Mouse (Mus musculus) MEL (cell line): Measurements from ENCODE around the gene Socs1. TPM values are rescaled to one million over a fixed set of nuclear protein-coding genes. Genes with fewer than 3 reads are reported as not detected.
"Not testable (repeated sequence)": the region's sequence is repeated elsewhere in the genome, so short reads cannot be mapped to it uniquely, and the experiment has no call there.

ENCODE experiments used
- DNase-seq: peaks from one replicate; pipeline ENCODE4 v3.0.0; 2011; ENCODE audit warnings: low read depth, low spot score
- H3K27ac ChIP-seq: 2 replicates; pipeline ENCODE4 v1.5.1; 2012; ENCODE audit warnings: low read depth, mild to moderate bottlenecking, control low read depth, low read length, moderate library complexity; ENCODE audit not compliant: control insufficient read depth
- H3K27me3 ChIP-seq, 2 experiments: fragments of 150-350 bp in 1 of 2; sonication (generic) in 1 of 2; 2 replicates each; pipeline ENCODE4 v1.6.1; 2012; ENCODE audit warnings: low read length in 2 of 2, mild to moderate bottlenecking in 2 of 2, improper control_type of control experiment in 1 of 2, moderate library complexity in 1 of 2; ENCODE audit not compliant: insufficient read depth in 2 of 2, control insufficient read depth in 1 of 2
- H3K36me3 ChIP-seq, 2 experiments: 2 replicates each; pipeline ENCODE4 v1.6.1; 2012 to 2014; ENCODE audit warnings: low read length in 2 of 2, improper control_type of control experiment in 1 of 2, inconsistent platforms in 1 of 2, mild to moderate bottlenecking in 1 of 2; ENCODE audit not compliant: insufficient read depth in 2 of 2, control insufficient read depth in 1 of 2
- H3K4me1 ChIP-seq, 2 experiments: fragments of 150-350 bp in 1 of 2; sonication (generic) in 1 of 2; 2 replicates each; pipeline ENCODE4 v1.6.1; 2012; ENCODE audit warnings: low read length in 2 of 2, improper control_type of control experiment in 1 of 2, mild to moderate bottlenecking in 1 of 2; ENCODE audit not compliant: insufficient read depth in 2 of 2, control insufficient read depth in 1 of 2
- H3K4me3 ChIP-seq, 2 experiments: fragments of 150-350 bp in 1 of 2; sonication (generic) in 1 of 2; 2 replicates each; pipeline ENCODE4 v1.5.1; 2012; ENCODE audit warnings: low read depth in 2 of 2, low read length in 2 of 2, mild to moderate bottlenecking in 2 of 2, moderate library complexity in 2 of 2, control low read depth in 1 of 2, improper control_type of control experiment in 1 of 2; ENCODE audit not compliant: control insufficient read depth in 1 of 2, insufficient read depth in 1 of 2
- H3K79me2 ChIP-seq: 2 replicates; pipeline ENCODE4 v1.6.1; 2012; ENCODE audit warnings: mild to moderate bottlenecking, low read length, moderate library complexity; ENCODE audit not compliant: control insufficient read depth, poor library complexity, insufficient read depth
- H3K9ac ChIP-seq: 2 replicates; pipeline ENCODE4 v1.6.1; 2012; ENCODE audit warnings: low read depth, mild to moderate bottlenecking, control low read depth, low read length, moderate library complexity; ENCODE audit not compliant: control insufficient read depth, poor library complexity, severe bottlenecking
- H3K9me3 ChIP-seq: fragments of 150-350 bp; sonication (generic); replicated peaks from 2 replicates; pipeline ENCODE4 v1.6.1; 2012; ENCODE audit warnings: mild to moderate bottlenecking, low read length, improper control_type of control experiment, moderate library complexity; ENCODE audit not compliant: insufficient read depth
- CHD1 ChIP-seq: IDR thresholded peaks from 2 replicates; pipeline ENCODE4 v1.6.1; 2012; ENCODE audit warnings: low read depth, mild to moderate bottlenecking, inconsistent platforms, low read length, improper control_type of control experiment
- CTCF ChIP-seq, 3 experiments: IDR thresholded peaks in 2 of 3; conservative IDR thresholded peaks in 1 of 3; 2 replicates each; pipeline ENCODE4 v1.5.1; 2011 to 2012; ENCODE audit warnings: low read length in 3 of 3, low read depth in 2 of 3, mild to moderate bottlenecking in 2 of 3, improper control_type of control experiment in 1 of 3, inconsistent platforms in 1 of 3, mixed read lengths in 1 of 3, moderate library complexity in 1 of 3; ENCODE audit not compliant: control insufficient read depth in 1 of 3, insufficient read depth in 1 of 3, poor library complexity in 1 of 3, severe bottlenecking in 1 of 3
- E2F4 ChIP-seq: IDR thresholded peaks from 2 replicates; pipeline ENCODE4 v1.6.1; 2011; ENCODE audit warnings: low read depth, low read length, improper control_type of control experiment, borderline replicate concordance
- GABPA ChIP-seq: IDR thresholded peaks from 2 replicates; pipeline ENCODE4 v1.6.1; 2012; ENCODE audit warnings: low read depth, mild to moderate bottlenecking, inconsistent platforms, low read length, improper control_type of control experiment, moderate library complexity
- JUND ChIP-seq: IDR thresholded peaks from 2 replicates; pipeline ENCODE4 v1.6.1; 2011; ENCODE audit warnings: low read depth, mild to moderate bottlenecking, improper control_type of control experiment, low read length
- MAFK ChIP-seq: IDR thresholded peaks from 2 replicates; pipeline ENCODE4 v1.6.1; 2011; ENCODE audit warnings: low read depth, mild to moderate bottlenecking, low read length, improper control_type of control experiment, borderline replicate concordance
- MYB ChIP-seq: IDR thresholded peaks from 2 replicates; pipeline ENCODE4 v1.6.1; 2011; ENCODE audit warnings: mild to moderate bottlenecking, low read depth, low read length, improper control_type of control experiment
- NRF1 ChIP-seq: IDR thresholded peaks from 2 replicates; pipeline ENCODE4 v1.6.1; 2014; ENCODE audit warnings: low read depth, mild to moderate bottlenecking, inconsistent platforms, low read length, improper control_type of control experiment, moderate library complexity; ENCODE audit not compliant: poor library complexity, insufficient read depth, severe bottlenecking
- SMC3 ChIP-seq: IDR thresholded peaks from 2 replicates; pipeline ENCODE4 v1.6.1; 2011; ENCODE audit warnings: low read depth, low read length, improper control_type of control experiment
- ZMIZ1 ChIP-seq: IDR thresholded peaks from 2 replicates; pipeline ENCODE4 v1.6.1; 2012; ENCODE audit warnings: low read depth, mild to moderate bottlenecking, inconsistent platforms, low read length, improper control_type of control experiment, moderate library complexity
- polyA plus RNA-seq, 2 experiments: library from polyadenylated mRNA; stranded (reverse) in 1 of 2; unstranded in 1 of 2; fragments of >175 nt in 1 of 2; fragments of >200 nt in 1 of 2; gene quantifications; 2 replicates each; pipeline versions ENCODE4 v1.2.1 to v1.2.4; 2012; ENCODE audit warnings: low replicate concordance in 2 of 2, low read depth in 1 of 2; ENCODE audit not compliant: insufficient read length in 2 of 2, insufficient read depth in 1 of 2, missing spikeins in 1 of 2
- total RNA-seq: library from RNA; depleted of rRNA; stranded (reverse); fragments of 300-350 nt; gene quantifications from 2 replicates; pipeline ENCODE4 v1.2.3, GENCODE M21; 2012

The Socs1 gene
- total and polyA plus RNA-seq, 3 experiments = 0.12 to 0.36 TPM; not detected in 1

GRCm38 (mm10) chr16:10810376-10810775, 25.0 kb upstream of the Socs1 start:
- H3K27ac ChIP-seq = no peak overlapping the region
- no peak for DNase-seq
- H3K27me3 ChIP-seq = peaks cover 10 to 18% of the 10 kb centered on the region in 2 experiments
- H3K4me3 ChIP-seq = no peak overlapping the region
- no peaks in the 10 kb centered on the region for H3K9me3 ChIP-seq
- H3K9ac ChIP-seq = no peak overlapping the region
- peaks cover 0 to 10% of the 10 kb centered on the region in 2 experiments; a peak in 2 of 4 replicates for H3K36me3 ChIP-seq
- H3K79me2 ChIP-seq = no peaks in the 10 kb centered on the region
- peaks cover 5 to 22% of the 10 kb centered on the region in 2 experiments; a peak in 3 of 4 replicates for H3K4me1 ChIP-seq
- TF ChIP-seq CTCF (IDR thresholded peaks at IDR 0.05 in 2 of 3, conservative IDR thresholded peaks at IDR 0.05 in 1 of 3; ENCODE audit: control insufficient read depth in 1 of 3, insufficient read depth in 1 of 3, low read depth in 2 of 3, low read length in 3 of 3, poor library complexity in 1 of 3, severe bottlenecking in 1 of 3) (no peak), JUND (no peak), MAFK (no peak), NRF1 (no peak), E2F4 (no peak), SMC3 (no peak), ZMIZ1 (no peak), CHD1 (no peak), GABPA (no peak)

GRCm38 (mm10) chr16:10805789-10806527, 20.6 kb upstream of the Socs1 start, which contains the start of gene Prm1:
Gene Prm1, minus strand, starts transcription at chr16:10805839.
- TF ChIP-seq MYB = no peak
- TF ChIP-seq, all 39 proteins: peak for 0
- no peak within 1 kb of the TSS for H3K9ac ChIP-seq
- no peak for DNase-seq
- H3K4me1 ChIP-seq = no peaks in the 10 kb centered on the region
- H3K36me3 ChIP-seq = no peaks in the 10 kb centered on the region
- no peaks in the 10 kb centered on the region for H3K79me2 ChIP-seq
- H3K9me3 ChIP-seq = no peaks in the 10 kb centered on the region
- no peak within 1 kb of the TSS for H3K27ac ChIP-seq
- no peak within 1 kb of the TSS for H3K4me3 ChIP-seq
- H3K27me3 ChIP-seq = peaks cover 10 to 18% of the 10 kb centered on the region in 2 experiments

GRCm38 (mm10) chr16:10802420-10802819, 17.1 kb upstream of the Socs1 start:
- not testable (repeated sequence) for H3K27ac ChIP-seq, H3K79me2 ChIP-seq, H3K36me3 ChIP-seq, DNase-seq, H3K27me3 ChIP-seq, H3K9me3 ChIP-seq, H3K4me1 ChIP-seq, H3K4me3 ChIP-seq, H3K9ac ChIP-seq
